Mouse (Mus musculus): ENCODE data around the gene Sec31a. TPM values are rescaled to one million over a fixed set of nuclear protein-coding genes. Genes with fewer than 3 reads are reported as not detected.

Gene Sec31a
- polyA plus RNA-seq (2014; fragmentation: Nextera tagmentation; extraction: Ambion mirVana) = 109 and 117 TPM in 2 replicates

DNA sequence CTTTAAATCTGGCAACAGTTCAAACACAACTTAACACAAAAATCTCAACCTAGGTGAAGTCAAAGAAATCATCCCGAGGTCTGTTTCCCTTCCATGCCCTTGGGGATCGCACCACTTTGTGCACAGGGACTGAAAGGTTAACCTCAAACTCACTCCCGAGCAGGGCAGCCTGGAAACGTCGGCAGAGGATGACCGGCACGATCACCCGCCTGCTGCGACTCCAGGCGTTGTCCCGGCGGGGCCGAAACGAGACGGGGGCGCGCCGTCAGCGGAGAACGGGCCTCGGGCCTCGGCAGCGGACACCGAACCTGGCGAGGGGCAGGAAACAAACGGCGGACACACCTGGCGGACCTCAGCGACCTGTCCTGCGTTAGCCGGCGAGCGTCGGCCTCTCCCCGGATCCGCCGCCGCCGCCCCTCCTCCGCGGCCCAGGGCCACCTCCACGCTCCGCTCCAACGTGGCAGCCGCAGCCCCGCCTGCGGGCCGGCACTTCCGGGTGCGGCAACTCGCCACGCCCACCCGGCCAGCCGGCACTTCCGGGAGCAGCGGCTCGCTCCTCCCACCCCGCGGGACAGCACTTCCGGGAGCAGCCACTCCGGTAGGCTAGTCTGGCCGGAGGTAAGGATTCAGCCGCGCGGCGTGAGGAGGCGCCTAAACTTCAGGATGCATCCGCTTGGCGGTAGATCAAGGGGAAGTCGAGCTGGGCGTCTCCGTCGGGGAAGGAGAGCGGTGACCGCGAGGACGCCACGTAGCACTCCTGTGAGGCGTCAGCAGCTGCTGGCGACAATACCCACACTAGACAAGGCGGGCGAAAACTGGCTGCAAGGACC, at the start of gene Sec31a:
Gene Sec31a (minus strand): TSS at position 474 of the 830 bp plus-strand sequence.
- Histone ChIP-seq H3K27me3 (ENCODE audit: control insufficient read depth, insufficient read depth, low read length) (no peaks in the 10 kb centered on the region), H3K4me1 (replicated peaks; ENCODE audit: control insufficient read depth, insufficient read depth, low read length) (peaks cover 2% of the 10 kb centered on the region; the same call in 1 of the 2 replicates), H3K9ac (ENCODE audit: low read length) (peak within 1 kb of the TSS; percentile 75), H3K27ac (ENCODE audit: low read depth, low read length) (peak within 1 kb of the TSS; percentile 69; the same call in 1 of the 2 replicates), H3K9me3 (ENCODE audit: control insufficient read depth, low read length) (no peaks in the 10 kb centered on the region), H3K4me3 (ENCODE audit: low read depth, low read length) (peak within 1 kb of the TSS; percentile 79), H3K4me2 (ENCODE audit: low read depth, low read length, severe bottlenecking) (peak within 1 kb of the TSS; percentile 52), H3K36me3 (ENCODE audit: control insufficient read depth, insufficient read depth, low read length) (peaks cover 8% of the 10 kb centered on the region)
- ATAC-seq (replicated peaks; ENCODE audit: low FRiP score) (peak; percentile 97), DNase-seq (ENCODE audit: low spot score) (peak; percentile 98)
- WGBS = under 1% methylated on average over 82 of the region's 82 CpGs

DNA sequence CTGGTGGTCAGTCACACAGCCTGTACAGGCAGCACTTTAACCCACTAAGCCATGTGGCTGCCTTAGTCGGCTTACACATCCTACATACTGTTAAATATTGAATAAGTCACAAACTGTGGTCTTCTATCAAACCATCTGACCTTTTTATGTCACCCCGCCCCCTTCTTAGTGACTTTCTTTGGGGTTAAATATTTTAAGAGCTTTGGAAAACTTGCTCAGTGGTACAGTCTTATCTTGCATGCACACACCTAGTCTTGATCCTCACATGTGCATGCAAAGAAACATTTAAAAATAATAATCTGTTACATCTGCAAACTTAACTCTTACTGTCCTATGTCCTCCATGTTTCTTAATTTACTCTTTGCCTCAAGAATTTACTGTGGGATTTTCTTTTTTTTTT, 46.3 kb upstream of the Sec31a start:
- H3K27me3 ChIP-seq (ENCODE audit: control insufficient read depth, insufficient read depth, low read length) = no peaks in the 10 kb centered on the region
- no peaks in the 10 kb centered on the region for H3K4me1 ChIP-seq (replicated peaks; ENCODE audit: control insufficient read depth, insufficient read depth, low read length)
- H3K36me3 ChIP-seq (ENCODE audit: control insufficient read depth, insufficient read depth, low read length) = peaks cover 13% of the 10 kb centered on the region; the same call in 1 of the 2 replicates
- DNase-seq (ENCODE audit: low spot score) (no peak), ATAC-seq (replicated peaks; ENCODE audit: low FRiP score) (no peak)
- H3K9ac ChIP-seq (ENCODE audit: low read length) = no peak overlapping the region
- no peak overlapping the region for H3K4me3 ChIP-seq (ENCODE audit: low read depth, low read length)
- H3K4me2 ChIP-seq (ENCODE audit: low read depth, low read length, severe bottlenecking) = no peak overlapping the region
- 89% methylated on average over 2 of the region's 2 CpGs for WGBS
- no peaks in the 10 kb centered on the region for H3K9me3 ChIP-seq (ENCODE audit: control insufficient read depth, low read length)
- no peak overlapping the region for H3K27ac ChIP-seq (ENCODE audit: low read depth, low read length)

DNA sequence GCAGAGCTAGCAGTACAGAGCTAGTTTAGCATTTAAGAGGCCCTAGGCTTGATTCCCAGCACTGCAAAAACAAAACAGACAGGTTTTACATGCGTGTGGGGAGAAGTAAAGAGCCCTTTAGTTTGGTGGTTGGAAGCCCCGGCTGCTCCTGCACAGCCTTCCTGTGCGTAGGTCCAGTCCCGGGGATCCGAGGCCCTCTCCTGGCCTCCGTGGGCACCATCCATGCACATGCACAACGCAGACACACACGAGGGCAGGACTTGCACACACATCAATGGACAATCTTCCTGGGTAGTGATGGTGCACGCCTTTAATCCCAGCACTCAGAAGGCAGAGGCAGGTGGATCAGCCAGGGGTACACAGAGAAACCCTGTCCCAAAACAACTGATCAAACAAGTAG, 45.5 kb upstream of the Sec31a start:
- ATAC-seq (replicated peaks; ENCODE audit: low FRiP score) (no peak), DNase-seq (ENCODE audit: low spot score) (no peak)
- no peak overlapping the region for H3K27ac ChIP-seq (ENCODE audit: low read depth, low read length)
- H3K4me2 ChIP-seq (ENCODE audit: low read depth, low read length, severe bottlenecking) = no peak overlapping the region
- H3K36me3 ChIP-seq (ENCODE audit: control insufficient read depth, insufficient read depth, low read length) = peaks cover 13% of the 10 kb centered on the region; the same call in 1 of the 2 replicates
- WGBS = 92% methylated on average over 9 of the region's 9 CpGs
- H3K27me3 ChIP-seq (ENCODE audit: control insufficient read depth, insufficient read depth, low read length) = no peaks in the 10 kb centered on the region
- H3K9ac ChIP-seq (ENCODE audit: low read length) = no peak overlapping the region
- no peak overlapping the region for H3K4me3 ChIP-seq (ENCODE audit: low read depth, low read length)
- no peaks in the 10 kb centered on the region for H3K4me1 ChIP-seq (replicated peaks; ENCODE audit: control insufficient read depth, insufficient read depth, low read length)
- H3K9me3 ChIP-seq (ENCODE audit: control insufficient read depth, low read length) = no peaks in the 10 kb centered on the region

DNA sequence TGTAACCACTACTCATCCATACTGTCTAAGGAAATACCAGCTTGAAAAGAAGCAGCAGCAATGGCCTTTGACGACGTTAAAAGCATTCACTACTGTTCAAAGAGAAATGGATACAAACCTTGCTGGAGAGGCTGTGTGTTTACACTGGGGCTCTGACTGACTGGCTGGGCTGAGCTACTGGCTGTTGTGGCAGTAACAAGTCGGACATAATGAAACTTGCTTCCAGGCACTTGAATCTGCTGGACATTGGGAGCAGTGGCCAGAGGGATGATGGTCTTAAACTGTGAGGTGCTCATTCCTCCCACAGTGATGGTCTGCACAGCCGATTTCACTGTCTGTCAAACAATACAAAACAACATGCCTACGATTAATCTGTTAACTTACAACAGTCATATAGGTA, 43.4 kb upstream of the Sec31a start:
- H3K9me3 ChIP-seq (ENCODE audit: control insufficient read depth, low read length) = no peaks in the 10 kb centered on the region
- no peak overlapping the region for H3K9ac ChIP-seq (ENCODE audit: low read length)
- no peak overlapping the region for H3K4me2 ChIP-seq (ENCODE audit: low read depth, low read length, severe bottlenecking)
- ATAC-seq (replicated peaks; ENCODE audit: low FRiP score) = no peak
- DNase-seq (ENCODE audit: low spot score) = no peak
- 95% methylated on average over 5 of the region's 5 CpGs for WGBS
- no peaks in the 10 kb centered on the region for H3K27me3 ChIP-seq (ENCODE audit: control insufficient read depth, insufficient read depth, low read length)
- no peaks in the 10 kb centered on the region for H3K4me1 ChIP-seq (replicated peaks; ENCODE audit: control insufficient read depth, insufficient read depth, low read length)
- H3K36me3 ChIP-seq (ENCODE audit: control insufficient read depth, insufficient read depth, low read length) = peaks cover 13% of the 10 kb centered on the region; the same call in 1 of the 2 replicates
- H3K4me3 ChIP-seq (ENCODE audit: low read depth, low read length) = no peak overlapping the region
- no peak overlapping the region for H3K27ac ChIP-seq (ENCODE audit: low read depth, low read length)

DNA sequence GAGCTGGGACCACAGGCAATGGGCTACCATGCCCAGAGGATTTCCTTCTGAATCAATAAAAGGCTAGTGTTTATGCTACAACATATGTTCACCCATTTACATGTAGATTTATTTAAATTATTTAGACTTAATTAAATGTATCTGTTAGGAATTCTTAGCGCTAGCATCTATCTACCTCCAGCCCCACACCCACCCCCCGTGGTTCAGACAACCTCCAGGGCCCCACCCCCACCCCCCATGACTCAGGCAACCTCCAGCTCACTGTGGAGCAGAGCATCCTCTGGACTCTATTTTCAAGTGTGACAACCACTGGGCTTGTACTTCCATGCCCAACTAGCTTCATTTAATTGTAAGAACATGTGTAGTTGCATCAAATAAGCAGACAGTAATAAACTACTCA, 35.8 kb upstream of the Sec31a start:
- H3K9ac ChIP-seq (ENCODE audit: low read length) = no peak overlapping the region
- ATAC-seq (replicated peaks; ENCODE audit: low FRiP score) = no peak
- no peak overlapping the region for H3K4me3 ChIP-seq (ENCODE audit: low read depth, low read length)
- H3K4me1 ChIP-seq (replicated peaks; ENCODE audit: control insufficient read depth, insufficient read depth, low read length) = no peaks in the 10 kb centered on the region
- H3K4me2 ChIP-seq (ENCODE audit: low read depth, low read length, severe bottlenecking) = no peak overlapping the region
- no peaks in the 10 kb centered on the region for H3K27me3 ChIP-seq (ENCODE audit: control insufficient read depth, insufficient read depth, low read length)
- no peak for DNase-seq (ENCODE audit: low spot score)
- H3K27ac ChIP-seq (ENCODE audit: low read depth, low read length) = no peak overlapping the region
- peaks cover 4% of the 10 kb centered on the region; the same call in 1 of the 2 replicates for H3K36me3 ChIP-seq (ENCODE audit: control insufficient read depth, insufficient read depth, low read length)
- 87% methylated on average over 2 of the region's 2 CpGs for WGBS
- H3K9me3 ChIP-seq (ENCODE audit: control insufficient read depth, low read length) = no peaks in the 10 kb centered on the region

DNA sequence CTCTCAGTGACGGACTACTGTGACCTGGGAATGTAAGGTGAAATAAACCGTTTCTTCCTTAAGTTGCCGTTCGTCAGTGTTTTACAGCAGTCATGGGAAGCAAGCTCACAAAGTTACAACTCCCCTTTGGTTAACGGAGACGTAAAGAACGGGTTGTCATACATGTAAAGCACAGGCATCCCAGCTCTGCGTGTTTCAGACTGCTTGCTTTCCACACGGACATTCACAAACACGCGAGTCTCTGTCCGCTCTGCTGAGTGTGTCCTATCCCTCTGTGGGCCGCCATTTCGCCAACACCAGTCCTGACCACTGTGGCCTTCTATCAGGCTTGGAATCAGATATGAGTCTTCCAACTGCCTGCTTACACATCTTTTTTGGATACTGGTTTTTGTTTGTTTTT, 22.8 kb upstream of the Sec31a start:
- 97% methylated on average over 14 of the region's 14 CpGs for WGBS
- DNase-seq (ENCODE audit: low spot score) (no peak), ATAC-seq (replicated peaks; ENCODE audit: low FRiP score) (no peak)

DNA sequence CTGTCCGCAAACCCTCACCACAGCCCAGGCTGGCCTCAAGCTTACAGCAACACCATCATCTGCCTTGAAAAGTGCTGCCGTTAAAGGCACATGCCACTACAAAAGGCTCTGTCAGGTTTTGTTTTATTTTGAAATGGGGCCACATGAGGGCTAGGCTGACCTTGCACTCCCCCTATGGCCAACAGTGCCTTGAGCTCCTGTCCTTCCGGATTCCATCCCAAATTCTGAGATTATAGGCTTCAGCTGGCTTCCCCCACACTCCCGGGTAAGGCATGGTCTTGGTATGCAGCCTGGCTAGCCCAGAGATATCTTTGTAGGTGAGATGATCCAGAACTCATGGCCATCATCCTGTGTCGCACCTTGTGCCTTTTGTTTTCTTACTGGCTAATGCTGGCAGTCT, 21.9 kb upstream of the Sec31a start:
- Histone ChIP-seq H3K9me3 (ENCODE audit: control insufficient read depth, low read length) (no peaks in the 10 kb centered on the region), H3K27ac (ENCODE audit: low read depth, low read length) (no peak overlapping the region), H3K27me3 (ENCODE audit: control insufficient read depth, insufficient read depth, low read length) (no peaks in the 10 kb centered on the region), H3K36me3 (ENCODE audit: control insufficient read depth, insufficient read depth, low read length) (no peaks in the 10 kb centered on the region; the same call in 1 of the 2 replicates), H3K4me2 (ENCODE audit: low read depth, low read length, severe bottlenecking) (no peak overlapping the region), H3K9ac (ENCODE audit: low read length) (no peak overlapping the region), H3K4me3 (ENCODE audit: low read depth, low read length) (no peak overlapping the region), H3K4me1 (replicated peaks; ENCODE audit: control insufficient read depth, insufficient read depth, low read length) (no peaks in the 10 kb centered on the region)
- WGBS = 93% methylated on average over 5 of the region's 5 CpGs
- DNase-seq (ENCODE audit: low spot score) (no peak), ATAC-seq (replicated peaks; ENCODE audit: low FRiP score) (no peak)

More for the DNA sequence above, 22.8 kb upstream of the Sec31a start:
- Histone ChIP-seq H3K9ac (ENCODE audit: low read length) (no peak overlapping the region), H3K9me3 (ENCODE audit: control insufficient read depth, low read length) (no peaks in the 10 kb centered on the region), H3K36me3 (ENCODE audit: control insufficient read depth, insufficient read depth, low read length) (no peaks in the 10 kb centered on the region; the same call in 1 of the 2 replicates), H3K27ac (ENCODE audit: low read depth, low read length) (no peak overlapping the region), H3K4me3 (ENCODE audit: low read depth, low read length) (no peak overlapping the region), H3K27me3 (ENCODE audit: control insufficient read depth, insufficient read depth, low read length) (no peaks in the 10 kb centered on the region), H3K4me2 (ENCODE audit: low read depth, low read length, severe bottlenecking) (no peak overlapping the region), H3K4me1 (replicated peaks; ENCODE audit: control insufficient read depth, insufficient read depth, low read length) (no peaks in the 10 kb centered on the region)

DNA sequence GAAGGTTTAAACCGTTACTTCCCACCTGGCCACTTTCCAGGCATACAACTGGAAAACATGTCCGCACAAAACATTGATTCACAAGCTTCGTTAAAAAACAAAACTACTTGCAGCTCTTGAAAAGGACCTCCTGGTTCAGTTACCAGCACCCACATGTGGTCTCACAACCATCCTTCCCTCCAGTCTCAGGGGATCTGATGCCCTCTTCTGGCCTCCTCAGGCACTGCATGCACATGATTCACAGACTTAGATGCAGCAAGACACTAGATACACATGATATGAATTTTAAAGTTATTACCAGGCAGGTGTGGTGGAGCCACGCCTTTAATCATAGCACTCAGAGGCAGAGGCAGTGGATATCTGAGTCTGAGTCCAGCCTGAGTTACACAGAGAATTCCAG, 21.1 kb upstream of the Sec31a start:
- no peak for ATAC-seq (replicated peaks; ENCODE audit: low FRiP score)

More for the DNA sequence above, 21.1 kb upstream of the Sec31a start:
- Histone ChIP-seq H3K4me3 (ENCODE audit: low read depth, low read length) (no peak overlapping the region), H3K9ac (ENCODE audit: low read length) (no peak overlapping the region), H3K4me1 (replicated peaks; ENCODE audit: control insufficient read depth, insufficient read depth, low read length) (no peaks in the 10 kb centered on the region), H3K9me3 (ENCODE audit: control insufficient read depth, low read length) (no peaks in the 10 kb centered on the region), H3K36me3 (ENCODE audit: control insufficient read depth, insufficient read depth, low read length) (no peaks in the 10 kb centered on the region; the same call in 1 of the 2 replicates), H3K27me3 (ENCODE audit: control insufficient read depth, insufficient read depth, low read length) (no peaks in the 10 kb centered on the region), H3K4me2 (ENCODE audit: low read depth, low read length, severe bottlenecking) (no peak overlapping the region), H3K27ac (ENCODE audit: low read depth, low read length) (no peak overlapping the region)
- no peak for DNase-seq (ENCODE audit: low spot score)
- WGBS = 94% methylated on average over 4 of the region's 4 CpGs
